Mouse (Mus musculus) macrophage (primary cell): ENCODE measurements around the gene Mall. TPM values are rescaled to one million over a fixed set of nuclear protein-coding genes. Genes with fewer than 3 reads are reported as not detected.

ENCODE experiments used
- H3K27ac ChIP-seq: fragments of 350-480 bp; formaldehyde crosslinking; 2 replicates; pipeline ENCODE4 v1.9.0; 2021
- H3K36me3 ChIP-seq: fragments of 350-480 bp; formaldehyde crosslinking; 2 replicates; pipeline ENCODE4 v1.9.0; 2021; ENCODE audit errors: inconsistent target
- H3K4me3 ChIP-seq: fragments of 350-480 bp; formaldehyde crosslinking; 2 replicates; pipeline ENCODE4 v1.9.0; 2021; ENCODE audit errors: inconsistent target
- H3K79me2 ChIP-seq: fragments of 350-480 bp; formaldehyde crosslinking; 2 replicates; pipeline ENCODE4 v1.9.0; 2021; ENCODE audit errors: inconsistent target
- WGBS: methylation state at CpG from one replicate; pipeline ENCODE4 v1.1.7; 2026; ENCODE audit warnings: inconsistent platforms; ENCODE audit not compliant: missing documents; 5-methylcytosine and 5-hydroxymethylcytosine counted together
- polyA plus RNA-seq: library from polyadenylated mRNA; stranded (reverse); fragments of 250-400 nt; gene quantifications from 3 replicates; pipeline ENCODE4 v1.2.4, GENCODE M21; 2018; ENCODE audit warnings: inconsistent platforms

The Mall gene
- polyA plus RNA-seq, 1 experiment from 2014 or later, result not detected

- no peak overlapping the region for H3K27ac ChIP-seq
- no peak overlapping the region for H3K4me3 ChIP-seq
- H3K36me3 ChIP-seq, result no peaks in the 10 kb centered on the region
- no peaks in the 10 kb centered on the region for H3K79me2 ChIP-seq
- 92% methylated on average over 3 of the region's 3 CpGs for WGBS
Measured at GRCm38 (mm10) chr2:127708792-127709191, 20.9 kb downstream of the Mall start.

- H3K79me2 ChIP-seq, result no peaks in the 10 kb centered on the region
- H3K36me3 ChIP-seq, result no peaks in the 10 kb centered on the region
- 72% methylated on average over 3 of the region's 3 CpGs for WGBS
- no peak overlapping the region for H3K27ac ChIP-seq
- H3K4me3 ChIP-seq, result no peak overlapping the region
Measured at GRCm38 (mm10) chr2:127708060-127708459, 21.7 kb downstream of the Mall start.

- Histone ChIP-seq H3K27ac (no peak overlapping the region), H3K4me3 (no peak overlapping the region), H3K79me2 (no peaks in the 10 kb centered on the region), H3K36me3 (no peaks in the 10 kb centered on the region)
- 100% methylated on average over 6 of the region's 6 CpGs for WGBS
Measured at GRCm38 (mm10) chr2:127705267-127705666, 24.5 kb downstream of the Mall start.

GRCm38 (mm10) chr2:127689239-127689638 lies 40.5 kb downstream of the Mall start:
- Histone ChIP-seq H3K79me2 (no peaks in the 10 kb centered on the region), H3K4me3 (no peak overlapping the region), H3K36me3 (no peaks in the 10 kb centered on the region), H3K27ac (no peak overlapping the region)
- 93% methylated on average over 4 of the region's 4 CpGs for WGBS

GRCm38 (mm10) chr2:127683687-127684331 lies 45.9 kb downstream of the Mall start:
- no peak overlapping the region for H3K4me3 ChIP-seq
- H3K27ac ChIP-seq, result no peak overlapping the region
- no peaks in the 10 kb centered on the region for H3K79me2 ChIP-seq
- no peaks in the 10 kb centered on the region for H3K36me3 ChIP-seq
- 40% methylated on average over 12 of the region's 12 CpGs for WGBS

- 32% methylated on average over 2 of the region's 2 CpGs for WGBS
- no peaks in the 10 kb centered on the region for H3K79me2 ChIP-seq
- H3K4me3 ChIP-seq, result no peak overlapping the region
- no peaks in the 10 kb centered on the region for H3K36me3 ChIP-seq
- H3K27ac ChIP-seq, result no peak overlapping the region
Measured at GRCm38 (mm10) chr2:127667843-127668506, 61.8 kb downstream of the Mall start.

GRCm38 (mm10) chr2:127667015-127667414 lies 62.7 kb downstream of the Mall start:
- Histone ChIP-seq H3K36me3 (no peaks in the 10 kb centered on the region), H3K4me3 (no peak overlapping the region), H3K27ac (no peak overlapping the region), H3K79me2 (no peaks in the 10 kb centered on the region)

GRCm38 (mm10) chr2:127662708-127663107 lies 67.0 kb downstream of the Mall start:
- 17% methylated on average over 1 of the region's 2 CpGs for WGBS
- no peak overlapping the region for H3K27ac ChIP-seq
- H3K36me3 ChIP-seq, result no peaks in the 10 kb centered on the region
- H3K79me2 ChIP-seq, result no peaks in the 10 kb centered on the region
- H3K4me3 ChIP-seq, result no peak overlapping the region

GRCm38 (mm10) chr2:127656086-127656720 lies 73.5 kb downstream of the Mall start, which contains the start of gene Mal:
TSS of gene Mal (minus strand) at chr2:127656695.
- WGBS, result 3% methylated on average over 43 of the region's 43 CpGs
- Histone ChIP-seq H3K27ac (no peak within 1 kb of the TSS), H3K79me2 (no peaks in the 10 kb centered on the region), H3K4me3 (no peak within 1 kb of the TSS), H3K36me3 (no peaks in the 10 kb centered on the region)

- Histone ChIP-seq H3K27ac (no peak overlapping the region), H3K36me3 (no peaks in the 10 kb centered on the region), H3K4me3 (no peak overlapping the region), H3K79me2 (no peaks in the 10 kb centered on the region)
- WGBS, result 12% methylated on average over 9 of the region's 9 CpGs
Measured at GRCm38 (mm10) chr2:127655419-127655818, 74.3 kb downstream of the Mall start.

- no peaks in the 10 kb centered on the region for H3K36me3 ChIP-seq
- WGBS, result 66% methylated on average over 3 of the region's 3 CpGs
- no peaks in the 10 kb centered on the region for H3K79me2 ChIP-seq
- H3K4me3 ChIP-seq, result no peak overlapping the region
- H3K27ac ChIP-seq, result no peak overlapping the region
Measured at GRCm38 (mm10) chr2:127654786-127655185, 74.9 kb downstream of the Mall start.

Other genes starting within 250 kb of the Mall start
- gene Kcnip3, start 207.8 kb downstream of the Mall start, polyA plus RNA-seq, result not detected in 3 replicates
- gene Prom2, start 188.5 kb downstream of the Mall start, polyA plus RNA-seq, result not detected in 3 replicates
- gene Zfp661, start 142.8 kb downstream of the Mall start, polyA plus RNA-seq, result 1.2 to 1.7 TPM (median 1.4 TPM) in 3 replicates
- 23.5 to 46.2 TPM (median 34.0 TPM) in 3 replicates for gene Mrps5, start 142.7 kb downstream of the Mall start, polyA plus RNA-seq
- gene Mal, start 73.2 kb downstream of the Mall start, polyA plus RNA-seq, result not detected in 3 replicates
- 5.9 to 6.7 TPM (median 6.6 TPM) in 3 replicates for gene Nphp1, start 59.0 kb upstream of the Mall start, polyA plus RNA-seq
- gene Mtln, start 62.6 kb upstream of the Mall start, polyA plus RNA-seq, result 13.5 to 46.6 TPM (median 24.9 TPM) in 3 replicates
- 1.3 to 6.5 TPM (median 4.5 TPM) in 3 replicates for gene Bub1, start 101.9 kb upstream of the Mall start, polyA plus RNA-seq
- gene Acoxl, start 108.9 kb upstream of the Mall start, polyA plus RNA-seq, result not detected in 3 replicates